Mouse (Mus musculus) heart, postnatal 0 days (tissue): ENCODE measurements around the gene Zfp503. TPM values are rescaled to one million over a fixed set of nuclear protein-coding genes. Genes with fewer than 3 reads are reported as not detected.

ENCODE experiments used
- ATAC-seq: fragments of 200-750 bp; cut with Nextera tagmentation; 2 replicates; pipeline ENCODE4 v1.8.0; 2017; ENCODE audit warnings: low read depth, moderate number of reproducible peaks, moderate library complexity; ENCODE audit not compliant: insufficient read depth
- DNase-seq: peaks from one replicate; pipeline ENCODE4 v3.0.0-alpha.2; 2016; ENCODE audit warnings: low spot score
- H3K27ac ChIP-seq: fragments of 300-500 bp; sonication (generic); 2 replicates; pipeline ENCODE4 v1.5.1; 2014; ENCODE audit warnings: low read depth, mild to moderate bottlenecking
- H3K27me3 ChIP-seq: fragments of 300-500 bp; sonication (generic); 2 replicates; pipeline ENCODE4 v1.6.1; 2014; ENCODE audit warnings: low read length, mixed read lengths; ENCODE audit not compliant: control insufficient read depth, insufficient read depth
- H3K36me3 ChIP-seq: fragments of 300-500 bp; sonication (generic); replicated peaks from 2 replicates; pipeline ENCODE4 v1.6.1; 2014; ENCODE audit warnings: low read length, mixed read lengths; ENCODE audit not compliant: control insufficient read depth, insufficient read depth
- H3K4me1 ChIP-seq: fragments of 300-500 bp; sonication (generic); 2 replicates; pipeline ENCODE4 v1.6.1; 2014; ENCODE audit warnings: antibody characterized with exemption; ENCODE audit not compliant: control insufficient read depth, insufficient read depth
- H3K4me2 ChIP-seq: fragments of 300-500 bp; sonication (generic); 2 replicates; pipeline ENCODE4 v1.6.1; 2014; ENCODE audit warnings: low read depth, mild to moderate bottlenecking, low read length, moderate library complexity
- H3K4me3 ChIP-seq: fragments of 300-500 bp; sonication (generic); 2 replicates; pipeline ENCODE4 v1.5.1; 2014; ENCODE audit warnings: low read depth, low read length
- H3K9ac ChIP-seq: fragments of 300-500 bp; sonication (generic); replicated peaks from 2 replicates; pipeline ENCODE4 v1.6.1; 2014; ENCODE audit warnings: low read depth, low read length, mixed read lengths
- H3K9me3 ChIP-seq: fragments of 300-500 bp; sonication (generic); replicated peaks from 2 replicates; pipeline ENCODE4 v1.6.1; 2016; ENCODE audit warnings: low read length; ENCODE audit not compliant: control insufficient read depth
- CTCF ChIP-seq: IDR thresholded peaks from 2 replicates; pipeline ENCODE4 v1.5.1; 2016; ENCODE audit warnings: antibody characterized with exemption, control low read depth, low read depth
- EP300 ChIP-seq: IDR thresholded peaks from 2 replicates; pipeline ENCODE4 v1.6.1; 2016; ENCODE audit warnings: antibody characterized with exemption, low read depth
- WGBS: fragments of 180-500 bp; shearing (Covaris S2); extraction: QIAGEN DNeasy Blood & Tissue Kit; methylation state at CpG from one replicate; pipeline ENCODE4 v1.1.7; 2014; 5-methylcytosine and 5-hydroxymethylcytosine counted together
- polyA plus RNA-seq: library from polyadenylated mRNA; unstranded; fragments of >200 nt; fragmentation: Nextera tagmentation; extraction: Ambion mirVana; gene quantifications from 2 replicates; pipeline ENCODE4 v1.2.1, GENCODE M21; 2015
- total RNA-seq: library from RNA; depleted of rRNA; stranded (reverse); fragments of >200 nt; gene quantifications from 2 replicates; pipeline ENCODE4 v1.2.3, GENCODE M21; 2014; ENCODE audit warnings: low replicate concordance

The Zfp503 gene
- total and polyA plus RNA-seq, 2 experiments from 2014 or later: 0.61 to 1.8 TPM

- no peak for DNase-seq
- Histone ChIP-seq H3K9ac (no peak overlapping the region), H3K4me3 (no peak overlapping the region), H3K27ac (no peak overlapping the region), H3K27me3 (0 out of 2 replicates have a peak, but pooled peaks cover 6% of the 10 kb centered on the region), H3K4me2 (no peak overlapping the region), H3K4me1 (peaks cover 5% of the 10 kb centered on the region; the same call in 1 of the 2 replicates), H3K36me3 (no peaks in the 10 kb centered on the region), H3K9me3 (no peaks in the 10 kb centered on the region)
- WGBS: 60% methylated on average over 4 of the region's 4 CpGs
- ATAC-seq: no peak
- no peak for TF ChIP-seq CTCF
These were observed 25.4 kb upstream of the Zfp503 start for GRCm38 (mm10) chr14:22014781-22015180.

DNA sequence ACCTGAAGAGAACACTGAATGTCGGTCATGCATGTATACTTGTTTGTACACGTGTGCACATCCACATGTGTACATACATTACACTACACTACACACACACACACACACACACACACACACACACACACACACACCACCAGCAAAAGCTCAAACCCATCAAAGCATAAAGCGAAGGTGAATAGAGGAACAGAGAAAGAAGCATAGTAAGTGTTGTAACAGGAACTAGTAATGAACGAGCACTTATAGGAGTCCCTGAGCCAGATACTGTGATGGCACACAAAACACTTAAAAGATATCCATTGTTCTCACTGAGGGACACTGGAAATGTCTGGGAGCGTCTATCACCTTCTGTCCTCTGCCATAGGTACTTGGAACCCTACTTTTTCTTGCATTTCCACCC lies 24.9 kb upstream of the Zfp503 start:
- 77% methylated on average over 5 of the region's 5 CpGs for WGBS
- H3K27me3 ChIP-seq: 0 out of 2 replicates have a peak, but pooled peaks cover 6% of the 10 kb centered on the region

GRCm38 (mm10) chr14:22007006-22007405 lies 17.6 kb upstream of the Zfp503 start:
- Histone ChIP-seq H3K36me3 (no peaks in the 10 kb centered on the region), H3K4me2 (no peak overlapping the region), H3K27me3 (no peaks in the 10 kb centered on the region), H3K9me3 (no peaks in the 10 kb centered on the region), H3K4me3 (no peak overlapping the region), H3K27ac (no peak overlapping the region), H3K4me1 (no peaks in the 10 kb centered on the region), H3K9ac (no peak overlapping the region)
- DNase-seq: no peak
- ATAC-seq: no peak
- no peak for TF ChIP-seq EP300
- no peak for TF ChIP-seq CTCF
- 79% methylated on average over 6 of the region's 6 CpGs for WGBS

More for the DNA sequence above, 24.9 kb upstream of the Zfp503 start:
- DNase-seq (no peak), ATAC-seq (no peak)
- no peak for TF ChIP-seq CTCF
- no peak for TF ChIP-seq EP300
- Histone ChIP-seq H3K4me2 (no peak overlapping the region), H3K27ac (no peak overlapping the region), H3K9ac (no peak overlapping the region), H3K9me3 (no peaks in the 10 kb centered on the region), H3K36me3 (no peaks in the 10 kb centered on the region), H3K4me3 (no peak overlapping the region), H3K4me1 (peaks cover under 1% of the 10 kb centered on the region; the same call in 1 of the 2 replicates)

DNA sequence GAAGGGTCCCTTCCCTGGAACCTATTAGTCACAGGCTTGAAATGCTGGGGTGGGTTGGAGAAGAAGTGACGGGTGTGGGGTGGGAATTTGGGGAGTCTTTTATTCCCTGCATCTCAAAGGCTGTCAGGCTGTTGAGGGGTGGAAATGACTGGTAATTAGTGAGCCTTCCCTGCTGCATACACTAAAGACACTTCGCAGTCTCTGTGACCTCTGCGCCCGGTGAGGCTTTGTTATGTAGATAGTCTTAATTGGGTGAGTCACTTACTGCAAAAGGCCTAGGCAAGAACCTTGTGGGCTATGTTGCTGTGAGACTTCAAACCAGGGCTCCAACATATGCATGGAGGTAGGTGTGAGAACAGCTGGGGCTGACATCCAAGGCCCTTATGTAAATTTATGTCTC lies 15.5 kb upstream of the Zfp503 start:
- Histone ChIP-seq H3K27me3 (no peaks in the 10 kb centered on the region), H3K27ac (no peak overlapping the region), H3K36me3 (no peaks in the 10 kb centered on the region), H3K4me2 (no peak overlapping the region), H3K9ac (no peak overlapping the region), H3K9me3 (no peaks in the 10 kb centered on the region), H3K4me1 (no peaks in the 10 kb centered on the region), H3K4me3 (no peak overlapping the region)
- TF ChIP-seq CTCF (no peak), EP300 (no peak)
- 63% methylated on average over 4 of the region's 4 CpGs for WGBS
- DNase-seq (no peak), ATAC-seq (no peak)

GRCm38 (mm10) chr14:22003631-22004030 lies 14.2 kb upstream of the Zfp503 start:
- WGBS: 77% methylated on average over 4 of the region's 4 CpGs
- Histone ChIP-seq H3K4me1 (no peaks in the 10 kb centered on the region), H3K9me3 (no peaks in the 10 kb centered on the region), H3K36me3 (no peaks in the 10 kb centered on the region), H3K27ac (no peak overlapping the region), H3K27me3 (no peaks in the 10 kb centered on the region), H3K9ac (no peak overlapping the region), H3K4me3 (no peak overlapping the region), H3K4me2 (no peak overlapping the region)
- ATAC-seq (no peak), DNase-seq (no peak)
- TF ChIP-seq CTCF (no peak), EP300 (no peak)

- Histone ChIP-seq H3K4me1 (no peaks in the 10 kb centered on the region), H3K4me3 (no peak overlapping the region), H3K36me3 (no peaks in the 10 kb centered on the region), H3K9me3 (no peaks in the 10 kb centered on the region), H3K4me2 (no peak overlapping the region), H3K27me3 (no peaks in the 10 kb centered on the region), H3K27ac (no peak overlapping the region), H3K9ac (no peak overlapping the region)
- no peak for TF ChIP-seq EP300
- TF ChIP-seq CTCF: no peak
- no peak for ATAC-seq
- 38% methylated on average over 1 of the region's 1 CpGs for WGBS
- DNase-seq: no peak
These were observed 13.8 kb upstream of the Zfp503 start for GRCm38 (mm10) chr14:22003231-22003630.
